ENCODE assay signal across 10 mouse cellular contexts in genomic region chr4:120801446-120801845, GRCm38 (mm10). TPM values are rescaled to one million over a fixed set of nuclear protein-coding genes. Genes with fewer than 3 reads are reported as not detected.
DNase-seq lines count a peak whose midpoint lies in the region; ATAC-seq and TF ChIP-seq lines count a peak whose summit lies in the region.
"Had no signal": no experiment of that assay in that cellular context is flagged by ENCODE, and none has a peak within 500 bp of the region (broad histone marks: within the 10 kb centered on the region; RNA-seq: fewer than 3 reads in every experiment).

No protein-coding gene starts in this region.

- H3K36me3 ChIP-seq in liver, embryonic 11.5 days (ENCODE audit: control insufficient read depth, insufficient read depth, low read length) = no peaks in the 10 kb centered on the region
- no peaks in the 10 kb centered on the region for H3K36me3 ChIP-seq in stomach, postnatal 0 days (ENCODE audit: control insufficient read depth, insufficient read depth, low read length)
- H3K36me3 ChIP-seq: liver, embryonic 13.5 days had no signal

- H3K27me3 ChIP-seq in liver, embryonic 11.5 days (replicated peaks; ENCODE audit: control insufficient read depth, insufficient read depth, low read length) = no peaks in the 10 kb centered on the region
- no peaks in the 10 kb centered on the region for H3K27me3 ChIP-seq in stomach, postnatal 0 days (ENCODE audit: control insufficient read depth, insufficient read depth, low read length)
- H3K27me3 ChIP-seq: heart, embryonic 12.5 days; liver, embryonic 13.5 days had no signal

- DNase-seq in adrenal gland, postnatal 14 days = peak; percentile 47
- no peak for DNase-seq in adrenal gland, postnatal 4 days (ENCODE audit: low spot score in 2 of 2)
- DNase-seq in liver = peak; percentile 43
- no peak for DNase-seq in liver, embryonic 11.5 days (ENCODE audit: low spot score)
- peak; percentile 50 to 59 for DNase-seq in kidney, postnatal 4 days
- no peak for DNase-seq in stomach, postnatal 0 days (ENCODE audit: low spot score)
- DNase-seq in layer of hippocampus, adult 11-12 months (ENCODE audit: low spot score) = no peak
- no peak for DNase-seq in urinary bladder, postnatal 36 days (ENCODE audit: low spot score in 2 of 2)
- DNase-seq: liver, embryonic 13.5 days had no signal

- H3K4me2 ChIP-seq in liver, embryonic 11.5 days = no peak overlapping the region
- no peak overlapping the region for H3K4me2 ChIP-seq in stomach, postnatal 0 days (replicated peaks; ENCODE audit: low read depth)
- H3K4me2 ChIP-seq: heart, embryonic 12.5 days; liver, embryonic 13.5 days had no signal

- H3K4me1 ChIP-seq in liver, embryonic 11.5 days (replicated peaks; ENCODE audit: control insufficient read depth, insufficient read depth, low read length) = no peaks in the 10 kb centered on the region
- no peaks in the 10 kb centered on the region; the same call in 1 of the 2 replicates for H3K4me1 ChIP-seq in stomach, postnatal 0 days (replicated peaks; ENCODE audit: control insufficient read depth, insufficient read depth)

- WGBS in liver, embryonic 11.5 days = 36% methylated on average over 2 of the region's 2 CpGs
- WGBS in stomach, postnatal 0 days = 25% methylated on average over 2 of the region's 2 CpGs

- no peaks in the 10 kb centered on the region for H3K9me3 ChIP-seq in liver, embryonic 11.5 days (ENCODE audit: control insufficient read depth, low read length)
- H3K9me3 ChIP-seq in stomach, postnatal 0 days (ENCODE audit: control insufficient read depth, low read length) = no peaks in the 10 kb centered on the region
- H3K9me3 ChIP-seq: heart, embryonic 12.5 days; liver, embryonic 13.5 days had no signal

- no peak for ATAC-seq in liver, embryonic 11.5 days (replicated peaks; ENCODE audit: low FRiP score)
- no peak for ATAC-seq in stomach, postnatal 0 days (ENCODE audit: low FRiP score, low TSS enrichment)

- H3K9ac ChIP-seq in liver, embryonic 11.5 days (ENCODE audit: low read depth, low read length) = no peak overlapping the region
- H3K9ac ChIP-seq in stomach, postnatal 0 days (ENCODE audit: low read length) = no peak overlapping the region
- H3K9ac ChIP-seq: heart, embryonic 12.5 days; liver, embryonic 13.5 days had no signal

- H3K4me3 ChIP-seq in liver, embryonic 11.5 days (ENCODE audit: low read depth, low read length) = no peak overlapping the region
- H3K4me3 ChIP-seq in stomach, postnatal 0 days (ENCODE audit: low read depth, low read length) = no peak overlapping the region
- H3K4me3 ChIP-seq: heart, embryonic 12.5 days; liver, embryonic 13.5 days had no signal

- peak; percentile 59 for TF ChIP-seq CTCF in stomach, postnatal 0 days (IDR thresholded peaks at IDR 0.05; ENCODE audit: low read depth)

- H3K27ac ChIP-seq in liver, embryonic 11.5 days (ENCODE audit: low read depth, low read length) = no peak overlapping the region
- 0 out of 2 replicates have a peak overlapping the region, but pooled peaks have one; percentile 31 for H3K27ac ChIP-seq in stomach, postnatal 0 days (replicated peaks)
- H3K27ac ChIP-seq: liver, embryonic 13.5 days had no signal

- no peak for TF ChIP-seq EP300 in stomach, postnatal 0 days (optimal IDR thresholded peaks at IDR 0.05)

RNA-seq across cellular contexts. Expression of gene Nfyc, which starts 29.9 kb away (rescaled TPM):
- 58.8 and 74.3 TPM in 2 replicates for total RNA-seq in adrenal gland, postnatal 14 days (2021)
- 10 to 100 TPM; 68.2 to 73.5 TPM for total RNA-seq in adrenal gland, postnatal 4 days (2021)
- polyA plus RNA-seq in liver, embryonic 11.5 days (2014; fragmentation: Nextera tagmentation; extraction: Ambion mirVana) = 83.1 and 92.6 TPM in 2 replicates
- 44.8 and 47.6 TPM in 2 replicates for polyA plus RNA-seq in stomach, postnatal 0 days (2015; fragmentation: Nextera tagmentation; extraction: Ambion mirVana)

RNA-seq across cellular contexts. Expression of gene Kcnq4, which starts 53.0 kb away (rescaled TPM):
- 3.1 and 4.2 TPM in 2 replicates for total RNA-seq in adrenal gland, postnatal 14 days (2021)
- 1 to 10 TPM; 5.6 to 6.5 TPM for total RNA-seq in adrenal gland, postnatal 4 days (2021)
- 0.57 and 0.90 TPM in 2 replicates for polyA plus RNA-seq in liver, embryonic 11.5 days (2014; fragmentation: Nextera tagmentation; extraction: Ambion mirVana)
- 2.2 and 2.7 TPM in 2 replicates for polyA plus RNA-seq in stomach, postnatal 0 days (2015; fragmentation: Nextera tagmentation; extraction: Ambion mirVana)

RNA-seq across cellular contexts. Expression of gene Rims3, which starts 53.2 kb away (rescaled TPM):
- 7.2 and 7.3 TPM in 2 replicates for total RNA-seq in adrenal gland, postnatal 14 days (2021)
- total RNA-seq in adrenal gland, postnatal 4 days (2021) = 10 to 100 TPM; 11.8 to 13.9 TPM
- 0.66 and 1.1 TPM in 2 replicates for polyA plus RNA-seq in liver, embryonic 11.5 days (2014; fragmentation: Nextera tagmentation; extraction: Ambion mirVana)
- 0.70 and 0.92 TPM in 2 replicates for polyA plus RNA-seq in stomach, postnatal 0 days (2015; fragmentation: Nextera tagmentation; extraction: Ambion mirVana)

Comparison
In these comparisons a context has a peak if more than half of its experiments do, and no peak if none do; other contexts are left out.
1. DNase-seq: peak in adrenal gland, postnatal 14 days (single experiment), liver (single experiment) and kidney, postnatal 4 days (2 of 2); none in adrenal gland, postnatal 4 days (0 of 2), liver, embryonic 11.5 days (single experiment), stomach, postnatal 0 days (single experiment), layer of hippocampus, adult 11-12 months (single experiment) and urinary bladder, postnatal 36 days (0 of 2).